Mouse (Mus musculus) E14TG2a.4 (cell line): ENCODE measurements around the gene Mecr.
A peak's percentile ranks its signal among the peaks of the same experiment; 100 is the strongest.

ENCODE experiments used
- H3K27me3 ChIP-seq: 2 replicates; pipeline ENCODE4 v1.6.1; 2014; ENCODE audit warnings: low read length, control low read depth; ENCODE audit not compliant: insufficient read depth
- H3K36me3 ChIP-seq: 2 replicates; pipeline ENCODE4 v1.6.1; 2014; ENCODE audit warnings: low read length, control low read depth; ENCODE audit not compliant: insufficient read depth
- H3K4me1 ChIP-seq: replicated peaks from 2 replicates; pipeline ENCODE4 v1.6.1; 2014; ENCODE audit warnings: low read depth, low read length, control low read depth
- H3K4me3 ChIP-seq: replicated peaks from 2 replicates; pipeline ENCODE4 v1.5.1; 2014; ENCODE audit warnings: mild to moderate bottlenecking, low read length
- H3K9me3 ChIP-seq: 2 replicates; pipeline ENCODE4 v1.6.1; 2014; ENCODE audit warnings: low read length, control low read depth
- CTCF ChIP-seq: conservative IDR thresholded peaks from 2 replicates; pipeline ENCODE4 v1.5.1; 2014; ENCODE audit warnings: low read length
- NANOG ChIP-seq: IDR thresholded peaks from 2 replicates; pipeline ENCODE4 v1.6.1; 2014; ENCODE audit warnings: borderline replicate concordance, low read length, mixed read lengths
- POU5F1 ChIP-seq: IDR thresholded peaks from 2 replicates; pipeline ENCODE4 v1.6.1; 2014; ENCODE audit warnings: low read length, borderline replicate concordance

Gene Mecr

GRCm38 (mm10) chr4:131831546-131832045, 11.7 kb upstream of the Mecr start:
- TF ChIP-seq CTCF (no peak), POU5F1 (no peak), NANOG (no peak)

DNA sequence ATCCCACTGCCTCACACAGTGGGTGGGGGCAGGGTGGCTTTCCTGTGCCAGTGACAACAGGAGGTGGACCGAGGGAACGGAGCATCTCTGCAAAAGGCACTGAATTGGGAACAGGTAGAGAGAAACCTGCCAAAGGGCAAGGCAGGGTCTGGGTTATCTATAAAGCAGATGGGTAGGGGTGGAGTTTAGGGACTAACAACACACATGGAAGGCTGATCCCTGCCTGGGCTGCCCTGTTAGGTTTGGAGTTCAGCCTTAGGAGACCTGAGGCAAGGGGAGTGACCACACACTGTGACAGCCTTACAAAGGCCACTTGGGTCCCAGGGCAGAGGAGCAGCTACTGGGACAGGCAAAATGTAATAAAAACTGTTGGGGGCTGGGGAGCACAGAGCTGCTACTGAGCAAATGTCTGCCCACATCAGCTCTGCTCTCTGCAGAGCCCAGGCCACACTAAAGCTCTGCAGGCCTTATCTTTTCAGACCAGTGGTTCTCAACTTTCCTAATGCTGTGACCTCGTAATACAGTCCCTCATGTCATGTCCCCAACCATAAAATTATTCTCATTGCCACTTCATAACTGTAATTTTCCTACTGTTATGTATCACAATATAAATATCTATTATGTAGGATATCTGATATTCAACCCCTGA, 10.4 kb upstream of the Mecr start:
- H3K4me1 ChIP-seq = peaks cover 50% of the 10 kb centered on the region
- TF ChIP-seq NANOG (no peak), CTCF (no peak), POU5F1 (no peak)
- H3K27me3 ChIP-seq = peaks cover 50% of the 10 kb centered on the region
- H3K9me3 ChIP-seq = no peaks in the 10 kb centered on the region
- no peak overlapping the region for H3K4me3 ChIP-seq
- no peaks in the 10 kb centered on the region for H3K36me3 ChIP-seq

More at GRCm38 (mm10) chr4:131831546-131832045, 11.7 kb upstream of the Mecr start:
- H3K9me3 ChIP-seq = no peaks in the 10 kb centered on the region
- H3K27me3 ChIP-seq = peaks cover 38% of the 10 kb centered on the region
- H3K4me3 ChIP-seq = no peak overlapping the region
- peaks cover 54% of the 10 kb centered on the region for H3K4me1 ChIP-seq
- no peaks in the 10 kb centered on the region for H3K36me3 ChIP-seq

DNA sequence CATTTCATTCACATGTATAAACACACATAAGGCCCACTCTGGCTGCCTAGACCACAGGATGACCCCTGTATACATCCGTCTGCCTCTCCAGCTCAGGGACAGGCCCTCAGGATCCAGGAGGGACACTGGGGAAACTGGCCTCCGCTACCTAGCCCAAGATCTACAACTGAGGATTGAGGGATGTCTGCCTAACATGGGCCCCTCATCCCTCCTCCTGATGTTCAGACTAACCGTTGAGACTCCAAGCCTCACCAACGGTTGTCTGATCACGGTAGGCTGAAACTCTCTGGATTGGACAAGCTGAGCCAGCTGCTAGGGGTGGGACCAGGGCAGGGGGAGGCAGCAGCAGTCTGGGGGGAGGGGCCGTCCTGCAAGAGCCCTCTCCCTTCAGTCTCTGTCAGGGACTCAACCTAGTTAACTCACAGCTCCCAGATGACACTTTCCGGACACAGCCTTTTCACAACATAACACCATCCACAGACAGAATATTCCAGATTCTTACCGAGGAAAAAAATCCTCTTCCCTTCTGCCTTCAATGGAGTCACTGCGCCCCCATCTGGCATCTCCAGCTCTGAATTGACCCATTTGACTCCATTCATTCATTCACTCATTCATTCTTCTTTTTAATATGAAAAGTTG, 9.2 kb upstream of the Mecr start:
- TF ChIP-seq CTCF (peak; percentile 20), POU5F1 (no peak)
- H3K27me3 ChIP-seq = peaks cover 58% of the 10 kb centered on the region
- H3K36me3 ChIP-seq = no peaks in the 10 kb centered on the region
- H3K4me1 ChIP-seq = peaks cover 49% of the 10 kb centered on the region
- H3K9me3 ChIP-seq = no peaks in the 10 kb centered on the region
- H3K4me3 ChIP-seq = no peak overlapping the region

DNA sequence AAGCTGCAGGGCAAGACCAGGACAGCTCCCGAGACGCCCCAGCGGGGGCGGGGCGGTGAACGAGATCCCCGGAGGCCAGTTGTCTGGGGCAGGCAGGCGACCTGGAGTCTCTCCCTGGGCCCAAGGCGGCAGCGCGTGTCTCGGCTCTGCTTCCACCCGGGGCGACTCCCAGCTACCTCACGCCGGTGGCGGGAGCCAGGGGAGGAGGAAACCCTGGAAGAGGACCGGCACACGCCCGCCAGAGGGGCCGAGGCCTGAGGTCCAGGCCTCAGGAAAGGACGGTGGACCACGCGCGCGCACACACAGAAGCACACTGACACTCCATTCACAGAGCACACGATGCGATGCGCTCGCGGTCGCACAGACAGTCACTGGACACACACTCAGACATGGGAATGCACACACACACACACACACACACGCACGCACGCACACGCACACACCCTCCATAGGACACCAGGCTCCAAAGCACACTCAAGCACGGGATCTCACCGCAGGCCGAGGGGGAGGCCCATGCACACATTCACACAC, 6.9 kb upstream of the Mecr start:
- Histone ChIP-seq H3K9me3 (no peaks in the 10 kb centered on the region), H3K4me1 (peaks cover 32% of the 10 kb centered on the region), H3K27me3 (peaks cover 72% of the 10 kb centered on the region), H3K36me3 (no peaks in the 10 kb centered on the region), H3K4me3 (peak overlapping the region; percentile 84)
- TF ChIP-seq CTCF (no peak), NANOG (no peak), POU5F1 (no peak)

DNA sequence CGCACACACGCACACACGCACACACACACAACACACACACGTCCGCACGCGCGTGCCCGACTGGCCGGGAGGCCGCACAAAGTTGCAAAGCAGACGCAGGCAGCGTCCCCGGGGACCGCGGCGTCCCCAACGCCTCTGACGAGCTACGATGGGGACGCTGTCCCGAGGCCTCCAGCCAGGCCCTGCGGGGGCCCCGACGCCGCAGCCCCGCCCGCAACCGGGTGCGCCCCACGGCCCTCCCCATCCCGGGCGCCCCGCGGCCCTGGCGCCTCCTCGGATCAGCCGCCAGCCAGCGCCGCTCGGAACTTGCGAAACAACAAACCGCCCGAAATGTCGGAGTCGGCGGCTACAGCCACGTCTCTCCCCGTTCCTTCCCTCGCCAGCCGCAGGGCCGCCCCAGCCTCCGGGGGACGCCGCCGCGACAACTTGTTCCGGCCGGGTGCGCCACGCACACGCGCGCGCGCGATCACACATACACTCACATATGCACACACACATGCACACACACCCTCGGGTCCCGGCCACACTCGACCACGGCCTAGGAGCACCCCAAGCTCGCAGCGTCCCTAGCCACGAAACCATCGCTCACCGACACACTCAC, 6.3 kb upstream of the Mecr start:
- peak overlapping the region; percentile 84 for H3K4me3 ChIP-seq
- H3K36me3 ChIP-seq = no peaks in the 10 kb centered on the region
- peaks cover 77% of the 10 kb centered on the region for H3K27me3 ChIP-seq
- peaks cover 32% of the 10 kb centered on the region for H3K4me1 ChIP-seq
- no peaks in the 10 kb centered on the region for H3K9me3 ChIP-seq
- TF ChIP-seq POU5F1 (no peak), NANOG (no peak), CTCF (no peak)

- Histone ChIP-seq H3K4me1 (peaks cover 36% of the 10 kb centered on the region), H3K27me3 (peaks cover 79% of the 10 kb centered on the region), H3K4me3 (peak within 1 kb of the TSS; percentile 84), H3K36me3 (no peaks in the 10 kb centered on the region), H3K9me3 (no peaks in the 10 kb centered on the region)
- TF ChIP-seq POU5F1 (no peak), NANOG (no peak), CTCF (no peak)
Observed at GRCm38 (mm10) chr4:131837872-131838524, 5.3 kb upstream of the Mecr start, which contains the start of gene Ptpru. Gene Ptpru (minus strand): TSS chr4:131838288.

DNA sequence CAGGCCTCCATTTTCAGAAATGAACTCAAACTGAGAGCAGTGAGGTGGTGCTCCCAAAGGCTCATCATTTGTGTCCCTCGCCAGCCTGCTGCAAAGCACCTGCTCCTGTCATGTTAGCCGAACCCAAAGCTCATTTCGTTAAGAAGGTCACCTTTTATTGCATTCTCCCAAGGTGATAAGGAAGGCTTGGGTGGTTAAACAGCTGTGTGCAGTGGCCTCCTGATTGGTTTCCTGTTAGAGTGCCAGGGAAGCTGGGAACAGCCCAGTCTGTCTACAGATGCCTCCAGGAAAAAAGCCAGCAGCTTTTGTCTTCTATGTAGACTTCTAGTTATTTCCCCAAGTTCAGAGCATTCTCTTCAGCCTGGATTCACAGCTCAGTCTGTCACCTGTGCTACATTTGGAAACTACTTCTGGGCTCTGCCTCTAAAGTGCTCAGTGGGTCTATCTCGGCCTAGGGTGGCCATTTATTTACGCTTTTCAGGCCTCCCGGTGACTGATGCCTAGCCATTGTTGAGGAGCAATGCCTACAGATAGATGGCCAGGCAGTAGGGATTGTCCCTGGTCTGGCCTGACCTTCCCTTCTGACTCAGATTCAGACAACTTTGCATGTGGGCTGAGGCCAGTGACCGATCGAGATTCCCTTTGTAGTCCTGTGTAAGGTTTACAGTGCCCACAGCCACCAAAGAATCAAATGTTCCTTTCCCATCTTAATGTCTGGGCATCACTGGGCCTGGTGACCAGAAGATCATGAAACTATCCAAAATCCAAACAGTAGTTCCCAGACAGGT, 2.9 kb downstream of the Mecr start:
- no peak overlapping the region for H3K4me3 ChIP-seq
- H3K9me3 ChIP-seq = no peaks in the 10 kb centered on the region

More for the DNA sequence above, 2.9 kb downstream of the Mecr start:
- Histone ChIP-seq H3K27me3 (peaks cover 9% of the 10 kb centered on the region), H3K4me1 (peaks cover 23% of the 10 kb centered on the region), H3K36me3 (peaks cover 44% of the 10 kb centered on the region)
- TF ChIP-seq POU5F1 (no peak), NANOG (no peak), CTCF (no peak)
